Mouse (Mus musculus) intestine, embryonic 16.5 days (tissue): ENCODE results near the gene Dctn1. TPM values are rescaled to one million over a fixed set of nuclear protein-coding genes. Genes with fewer than 3 reads are reported as not detected.
A peak's percentile ranks its signal among the peaks of the same experiment; 100 is the strongest.
"Not testable (repeated sequence)": the region's sequence is repeated elsewhere in the genome, so short reads cannot be mapped to it uniquely, and the experiment has no call there.

Source experiments
- ATAC-seq: fragments of 200-750 bp; cut with Nextera tagmentation; 2 replicates; pipeline ENCODE4 v1.8.0; 2017; ENCODE audit warnings: moderate TSS enrichment, moderate library complexity
- H3K27ac ChIP-seq: fragments of 300-500 bp; sonication (generic); 2 replicates; pipeline ENCODE4 v1.5.1; 2014; ENCODE audit warnings: mild to moderate bottlenecking, low read length
- H3K27me3 ChIP-seq: fragments of 300-500 bp; sonication (generic); replicated peaks from 2 replicates; pipeline ENCODE4 v1.6.1; 2014; ENCODE audit warnings: low read length, control low read depth, mixed read lengths; ENCODE audit not compliant: control insufficient read depth, insufficient read depth
- H3K36me3 ChIP-seq: fragments of 300-500 bp; sonication (generic); 2 replicates; pipeline ENCODE4 v1.6.1; 2014; ENCODE audit warnings: low read length, control low read depth; ENCODE audit not compliant: control insufficient read depth, insufficient read depth
- H3K4me1 ChIP-seq: fragments of 300-500 bp; sonication (generic); 2 replicates; pipeline ENCODE4 v1.6.1; 2014; ENCODE audit warnings: low read length, control low read depth, mixed read lengths; ENCODE audit not compliant: control insufficient read depth, insufficient read depth
- H3K4me2 ChIP-seq: fragments of 300-500 bp; sonication (generic); 2 replicates; pipeline ENCODE4 v1.6.1; 2014; ENCODE audit warnings: low read depth, low read length, control low read depth
- H3K4me3 ChIP-seq: fragments of 300-500 bp; sonication (generic); 2 replicates; pipeline ENCODE4 v1.5.1; 2014; ENCODE audit warnings: mild to moderate bottlenecking, low read length
- H3K9ac ChIP-seq: fragments of 300-500 bp; sonication (generic); 2 replicates; pipeline ENCODE4 v1.6.1; 2014; ENCODE audit warnings: low read depth, low read length
- H3K9me3 ChIP-seq: fragments of 300-500 bp; sonication (generic); 2 replicates; pipeline ENCODE4 v1.6.1; 2016; ENCODE audit warnings: low read length, control low read depth; ENCODE audit not compliant: control insufficient read depth
- WGBS: fragments of 180-500 bp; shearing (Covaris S2); extraction: QIAGEN DNeasy Blood & Tissue Kit; methylation state at CpG from one replicate; pipeline ENCODE4 v1.1.7; 2014; 5-methylcytosine and 5-hydroxymethylcytosine counted together
- polyA plus RNA-seq: library from polyadenylated mRNA; unstranded; fragments of >200 nt; fragmentation: Nextera tagmentation; extraction: Ambion mirVana; gene quantifications from 2 replicates; pipeline ENCODE4 v1.2.1, GENCODE M21; 2015

The Dctn1 gene
- polyA plus RNA-seq, 1 experiment from 2014 or later, result 73.5 TPM

DNA sequence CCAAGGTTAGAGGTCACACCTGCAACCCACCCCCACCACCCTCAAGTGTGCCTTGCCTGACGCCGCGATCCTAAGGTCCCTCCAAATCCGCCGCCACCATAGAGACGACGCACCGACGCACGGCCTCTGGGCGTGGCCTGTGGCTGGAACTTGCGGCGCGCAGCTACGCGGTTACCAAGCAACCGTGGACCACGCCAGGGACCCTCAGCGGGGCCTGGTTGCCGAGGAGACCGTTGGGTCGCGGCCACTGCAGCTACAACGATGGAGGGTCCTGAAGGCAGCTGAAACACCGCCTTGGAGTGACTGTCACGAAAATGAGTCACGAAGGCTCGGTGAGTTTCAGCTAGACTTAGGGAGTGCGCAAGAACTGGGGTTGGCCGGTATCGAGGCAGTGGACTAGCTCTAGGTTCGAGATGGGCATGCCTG is 9.4 kb upstream of the Dctn1 start, which contains the start of the genes Wdr54 and 1700003E16Rik:
Gene Wdr54, minus strand, starts transcription at position 139 of the 426 bp plus-strand sequence.
Gene 1700003E16Rik, plus strand, starts transcription at position 146 of the 426 bp plus-strand sequence.
- peaks cover 3% of the 10 kb centered on the region; the same call in 1 of the 2 replicates for H3K4me1 ChIP-seq
- H3K27me3 ChIP-seq, result peaks cover 7% of the 10 kb centered on the region; the same call in 1 of the 2 replicates
- peak within 1 kb of the TSS; percentile 60 for H3K9ac ChIP-seq
- peak; percentile 69 for ATAC-seq
- H3K27ac ChIP-seq, result no peak within 1 kb of the TSS
- 2% methylated on average over 32 of the region's 32 CpGs for WGBS
- H3K4me2 ChIP-seq, result peak within 1 kb of the TSS; percentile 91
- H3K36me3 ChIP-seq, result 0 out of 2 replicates have a peak, but pooled peaks cover 3% of the 10 kb centered on the region
- no peaks in the 10 kb centered on the region for H3K9me3 ChIP-seq
- H3K4me3 ChIP-seq, result peak within 1 kb of the TSS; percentile 64

DNA sequence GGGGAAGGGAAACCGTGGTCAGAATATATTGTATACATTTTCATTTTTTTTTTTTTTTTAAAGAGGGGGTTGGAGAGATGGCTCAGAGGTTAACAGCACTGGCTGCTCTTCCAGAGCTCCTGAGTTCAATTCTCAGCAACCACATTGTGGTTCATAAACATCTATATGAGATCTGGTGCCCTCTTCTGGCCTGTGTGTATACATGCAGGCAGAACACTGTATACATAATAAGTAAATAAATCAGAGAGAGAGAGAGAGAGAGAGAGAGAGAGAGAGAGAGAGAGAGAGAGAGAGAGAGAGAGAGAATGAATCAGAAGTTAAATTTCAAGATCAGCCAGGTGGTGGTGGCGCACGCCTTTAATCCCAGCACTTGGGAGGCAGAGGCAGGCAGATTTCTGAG is 6.3 kb upstream of the Dctn1 start:
- not testable (repeated sequence) for H3K9me3 ChIP-seq, H3K9ac ChIP-seq, H3K27ac ChIP-seq, H3K4me3 ChIP-seq, H3K4me2 ChIP-seq, ATAC-seq, H3K36me3 ChIP-seq
- Histone ChIP-seq H3K4me1 (peaks cover 14% of the 10 kb centered on the region), H3K27me3 (peaks cover 13% of the 10 kb centered on the region; the same call in 1 of the 2 replicates)
- 18% methylated on average over 3 of the region's 3 CpGs for WGBS

DNA sequence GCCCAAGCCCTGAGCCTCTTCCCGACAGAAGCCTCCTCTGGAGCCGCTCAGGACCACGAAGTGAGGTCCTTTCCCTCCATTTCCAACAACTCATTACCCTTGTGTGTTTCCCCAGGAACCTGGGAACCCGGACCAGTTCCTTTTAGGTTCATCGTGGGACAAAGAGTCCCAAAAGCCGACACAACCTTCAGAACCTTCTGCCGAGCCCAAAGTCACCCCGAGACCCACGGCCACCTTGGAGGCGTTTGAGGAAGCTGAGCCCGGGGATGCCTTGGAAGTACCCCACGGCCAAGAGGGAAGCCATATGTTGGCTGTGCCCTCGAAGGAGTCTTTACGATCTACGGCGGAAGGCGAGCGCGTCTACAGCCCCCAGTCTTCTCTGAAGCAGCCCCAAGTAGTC is 4.3 kb upstream of the Dctn1 start:
- no peaks in the 10 kb centered on the region for H3K36me3 ChIP-seq
- peaks cover 13% of the 10 kb centered on the region; the same call in 1 of the 2 replicates for H3K27me3 ChIP-seq
- peaks cover 10% of the 10 kb centered on the region for H3K4me1 ChIP-seq
- H3K27ac ChIP-seq, result no peak overlapping the region
- no peaks in the 10 kb centered on the region for H3K9me3 ChIP-seq
- peak overlapping the region; percentile 50 for H3K4me3 ChIP-seq
- ATAC-seq, result no peak
- peak overlapping the region; percentile 68 for H3K9ac ChIP-seq
- WGBS, result 16% methylated on average over 19 of the region's 19 CpGs
- peak overlapping the region; percentile 94 for H3K4me2 ChIP-seq

DNA sequence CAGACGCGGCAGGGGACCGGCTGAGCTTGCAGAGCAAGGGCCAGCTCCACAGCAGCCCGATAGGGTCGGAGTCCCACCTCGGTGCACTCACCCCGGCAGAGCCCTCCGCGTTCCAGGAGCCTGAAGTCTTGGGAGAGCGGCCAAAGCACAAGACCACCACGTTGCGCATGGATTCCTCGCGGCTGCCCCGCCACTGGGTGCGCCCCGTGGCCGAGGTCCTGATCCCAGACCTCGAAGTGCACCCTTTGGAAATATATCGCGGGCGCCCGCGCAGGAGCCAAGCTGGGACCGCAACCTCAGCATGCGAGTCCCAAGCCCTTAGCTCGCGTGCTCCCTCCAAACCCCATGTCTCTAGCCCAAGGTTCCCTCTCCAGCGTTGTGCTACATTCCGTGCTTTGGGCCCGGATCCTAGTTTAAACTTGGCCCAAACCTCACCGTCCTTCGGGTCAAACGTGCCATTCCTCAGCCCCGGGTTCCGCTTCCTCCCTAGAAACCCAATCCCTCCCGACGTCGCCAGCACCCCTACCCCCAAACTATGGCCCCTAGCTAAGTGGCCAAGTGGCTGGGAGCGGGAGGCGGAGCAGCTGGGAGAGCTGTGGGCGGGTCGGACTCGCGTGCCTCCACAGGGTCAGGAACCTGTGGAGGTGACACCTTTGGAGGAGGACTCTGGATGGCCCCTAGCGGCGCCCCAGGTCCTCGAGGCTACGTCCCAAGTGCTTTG is 3.6 kb upstream of the Dctn1 start:
- peak overlapping the region; percentile 68 for H3K9ac ChIP-seq
- peaks cover 13% of the 10 kb centered on the region; the same call in 1 of the 2 replicates for H3K27me3 ChIP-seq
- peak overlapping the region; percentile 50 for H3K4me3 ChIP-seq
- peaks cover 13% of the 10 kb centered on the region for H3K4me1 ChIP-seq
- no peaks in the 10 kb centered on the region for H3K36me3 ChIP-seq
- WGBS, result under 1% methylated on average over 49 of the region's 49 CpGs
- peak; percentile 48 for ATAC-seq
- H3K4me2 ChIP-seq, result peak overlapping the region; percentile 94
- no peaks in the 10 kb centered on the region for H3K9me3 ChIP-seq
- H3K27ac ChIP-seq, result no peak overlapping the region

DNA sequence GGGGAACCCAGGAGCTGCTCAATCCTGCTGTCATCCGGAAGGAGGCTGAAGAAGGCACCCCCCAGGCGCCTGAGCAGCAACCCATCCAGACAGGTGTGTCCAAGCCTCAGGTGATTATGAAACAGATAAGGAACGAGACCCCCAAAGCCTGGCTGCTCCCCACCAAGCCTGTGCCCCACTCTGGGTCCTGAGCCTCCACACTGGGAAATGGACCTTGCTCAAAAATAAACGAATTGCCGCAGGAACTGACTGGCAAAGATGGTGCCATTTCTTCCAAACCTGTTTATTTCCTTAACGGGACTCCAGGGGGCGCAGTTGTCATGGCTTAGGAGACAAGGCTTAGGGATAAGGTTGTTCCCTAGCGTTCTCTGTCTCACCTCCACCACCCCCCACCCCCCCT is 3.0 kb upstream of the Dctn1 start:
- H3K4me2 ChIP-seq, result peak overlapping the region; percentile 94
- no peaks in the 10 kb centered on the region for H3K36me3 ChIP-seq
- peak overlapping the region; percentile 50 for H3K4me3 ChIP-seq
- H3K4me1 ChIP-seq, result peaks cover 14% of the 10 kb centered on the region
- H3K27me3 ChIP-seq, result peaks cover 13% of the 10 kb centered on the region; the same call in 1 of the 2 replicates
- H3K9me3 ChIP-seq, result no peaks in the 10 kb centered on the region
- H3K27ac ChIP-seq, result no peak overlapping the region
- peak; percentile 4; the same call in 1 of the 2 replicates for ATAC-seq
- 0% methylated on average over 8 of the region's 8 CpGs for WGBS
- H3K9ac ChIP-seq, result peak overlapping the region; percentile 68

DNA sequence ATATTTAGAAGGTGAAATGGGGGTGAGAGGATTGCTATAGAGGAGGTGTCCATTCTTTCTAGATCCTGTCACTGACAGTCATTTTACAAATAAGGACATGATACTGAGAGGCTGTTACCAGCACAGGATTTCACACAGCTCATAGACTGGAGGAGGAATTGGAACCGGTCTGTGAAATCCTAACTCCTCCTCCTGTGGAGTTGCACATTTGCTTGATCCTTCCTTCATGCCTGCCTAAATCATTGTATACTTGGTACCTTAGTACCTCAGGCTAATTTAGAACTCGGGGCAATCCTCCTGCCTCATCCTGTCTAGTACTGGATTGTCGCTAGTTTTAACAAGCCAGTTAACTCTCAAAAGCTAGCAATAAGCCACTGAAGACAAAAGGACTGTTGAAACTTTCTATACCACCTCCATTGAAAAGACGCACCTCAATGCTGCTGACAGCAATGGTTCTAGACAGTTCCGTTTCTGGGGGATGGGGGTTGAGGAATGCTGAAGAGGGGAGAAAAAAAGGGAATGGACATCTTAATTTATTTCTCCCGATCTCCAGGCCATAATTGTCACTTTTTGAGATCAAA is 604 bp upstream of the Dctn1 start:
- Histone ChIP-seq H3K36me3 (no peaks in the 10 kb centered on the region), H3K4me3 (peak overlapping the region; percentile 97), H3K9ac (peak overlapping the region; percentile 93), H3K9me3 (no peaks in the 10 kb centered on the region), H3K4me1 (peaks cover 14% of the 10 kb centered on the region), H3K4me2 (peak overlapping the region; percentile 77), H3K27ac (peak overlapping the region; percentile 17; the same call in 1 of the 2 replicates), H3K27me3 (peaks cover 13% of the 10 kb centered on the region; the same call in 1 of the 2 replicates)
- WGBS, result 3% methylated on average over 6 of the region's 6 CpGs
- ATAC-seq, result 0 out of 2 replicates have a peak, but pooled peaks have one; percentile 12

DNA sequence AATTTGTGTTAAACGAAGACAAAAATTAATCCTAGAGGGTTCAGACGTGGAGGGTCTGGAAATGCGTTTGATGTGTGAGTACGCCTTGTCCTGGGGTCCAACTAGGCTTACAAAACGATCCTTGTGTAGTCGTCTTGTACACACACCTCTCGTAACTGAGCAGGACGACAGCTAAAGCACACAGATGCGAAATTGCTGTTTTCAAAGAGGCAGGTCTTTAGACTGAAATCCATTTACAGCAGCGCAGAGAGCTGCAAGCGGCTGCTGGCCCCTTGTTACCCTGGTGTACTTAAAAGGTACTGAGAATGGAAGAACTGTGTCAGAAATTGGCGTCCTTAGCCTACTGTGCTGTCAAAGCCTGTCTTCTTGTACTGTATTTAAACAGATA is 517 bp downstream of the Dctn1 start:
- Histone ChIP-seq H3K9me3 (no peaks in the 10 kb centered on the region), H3K27ac (peak overlapping the region; percentile 84), H3K9ac (peak overlapping the region; percentile 93), H3K4me1 (peaks cover 14% of the 10 kb centered on the region), H3K36me3 (no peaks in the 10 kb centered on the region), H3K27me3 (peaks cover 6% of the 10 kb centered on the region; the same call in 1 of the 2 replicates), H3K4me3 (peak overlapping the region; percentile 97), H3K4me2 (peak overlapping the region; percentile 77)
- WGBS, result under 1% methylated on average over 12 of the region's 12 CpGs
- peak; percentile 17 for ATAC-seq

DNA sequence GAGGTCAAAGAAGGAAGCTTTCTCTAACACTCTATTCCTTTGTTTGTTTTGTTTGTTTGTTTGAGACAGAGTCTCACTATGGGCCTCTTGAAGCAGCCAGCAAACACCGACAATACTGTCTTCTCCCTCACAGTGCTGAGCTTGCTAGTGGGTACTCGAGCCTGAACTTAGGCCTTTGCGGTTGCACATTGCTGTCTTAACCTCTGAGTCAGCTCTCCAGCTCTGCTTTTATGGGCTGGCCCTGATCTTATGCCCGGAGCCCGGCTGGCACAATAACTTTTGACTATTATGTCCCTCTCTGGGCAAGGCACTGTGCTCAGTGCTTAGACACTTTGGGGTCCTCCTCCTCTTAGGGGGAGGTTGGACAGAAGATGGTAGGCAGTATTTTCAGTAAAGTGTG is 4.2 kb downstream of the Dctn1 start:
- H3K27ac ChIP-seq, result no peak overlapping the region
- H3K9ac ChIP-seq, result no peak overlapping the region
- WGBS, result 62% methylated on average over 5 of the region's 5 CpGs
- no peaks in the 10 kb centered on the region for H3K27me3 ChIP-seq
- peaks cover 4% of the 10 kb centered on the region; the same call in 1 of the 2 replicates for H3K4me1 ChIP-seq
- no peak overlapping the region for H3K4me2 ChIP-seq
- H3K9me3 ChIP-seq, result no peaks in the 10 kb centered on the region
- no peak overlapping the region for H3K4me3 ChIP-seq
- no peaks in the 10 kb centered on the region for H3K36me3 ChIP-seq
- ATAC-seq, result no peak

DNA sequence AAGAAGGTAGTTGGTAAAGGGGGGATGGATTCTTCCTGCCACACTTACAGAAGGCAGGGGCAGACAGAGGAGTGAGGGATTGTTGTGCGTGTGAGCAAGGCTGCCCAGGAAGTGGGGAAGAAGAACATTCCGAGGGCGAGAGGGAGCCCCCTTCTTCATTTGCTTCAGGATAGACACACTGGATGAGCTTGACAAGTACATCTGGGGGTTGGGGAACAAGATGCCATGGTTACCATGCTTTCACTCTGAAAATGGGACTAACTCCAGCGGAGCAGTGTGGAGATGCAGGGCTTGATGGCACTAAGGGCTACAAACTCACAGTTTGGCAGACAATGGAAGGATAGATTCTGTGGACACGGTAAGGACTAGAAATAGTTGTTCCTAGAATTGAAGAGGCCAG is 5.3 kb downstream of the Dctn1 start:
- H3K4me1 ChIP-seq, result peaks cover 4% of the 10 kb centered on the region; the same call in 1 of the 2 replicates
- no peaks in the 10 kb centered on the region for H3K9me3 ChIP-seq
- no peaks in the 10 kb centered on the region for H3K27me3 ChIP-seq
- WGBS, result 81% methylated on average over 5 of the region's 5 CpGs
- no peak overlapping the region for H3K4me2 ChIP-seq
- H3K9ac ChIP-seq, result no peak overlapping the region
- H3K27ac ChIP-seq, result no peak overlapping the region
- no peaks in the 10 kb centered on the region for H3K36me3 ChIP-seq
- no peak for ATAC-seq
- H3K4me3 ChIP-seq, result no peak overlapping the region
